Mouse (Mus musculus) bone marrow, adult 2 months (tissue): ENCODE measurements around the gene Gcsh.

ENCODE experiments used
- CTCF ChIP-seq: fragments of 200-500 bp; IDR thresholded peaks from 2 replicates; pipeline ENCODE4 v1.5.1; 2011; ENCODE audit warnings: low read length, control low read depth; ENCODE audit not compliant: control insufficient read depth, insufficient read depth
- POLR2A ChIP-seq: fragments of 200-500 bp; IDR thresholded peaks from 2 replicates; pipeline ENCODE4 v1.6.1; 2011; ENCODE audit warnings: low read depth, mild to moderate bottlenecking, control low read depth, low read length, borderline replicate concordance; ENCODE audit not compliant: control insufficient read depth

DNA sequence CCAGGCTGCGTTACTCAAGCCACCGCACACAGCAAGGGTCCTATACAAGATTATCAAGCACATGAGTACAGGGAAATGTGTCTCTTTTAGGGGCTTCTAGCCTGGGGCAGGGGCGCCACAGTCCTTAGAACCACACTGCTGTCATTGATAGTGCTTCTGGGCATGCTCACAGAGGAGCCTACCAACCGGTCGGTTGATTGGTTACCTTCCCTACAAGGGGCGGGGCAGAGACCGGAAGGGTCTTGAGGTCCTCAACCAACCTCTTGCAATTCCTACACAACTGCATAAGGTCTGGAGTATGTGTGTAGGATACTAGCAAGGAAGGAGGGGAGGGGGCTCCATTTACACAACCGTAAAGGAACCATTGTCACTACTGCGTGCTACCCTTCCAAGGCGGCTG lies 35.3 kb upstream of the Gcsh start:
- TF ChIP-seq CTCF (no peak), POLR2A (no peak)
